Mouse (Mus musculus): Measurements from ENCODE around the gene Sptbn4.

Gene Sptbn4

GRCm38 (mm10) chr7:27326101-27326880 is 121.2 kb downstream of the Sptbn4 start:
- no peak for DNase-seq (ENCODE audit: low read depth, low spot score)

GRCm38 (mm10) chr7:27325697-27326096 is 121.8 kb downstream of the Sptbn4 start:
- peak; percentile 76 for DNase-seq (ENCODE audit: low read depth, low spot score)

- DNase-seq (ENCODE audit: low read depth, low spot score), result no peak
These were observed 122.6 kb downstream of the Sptbn4 start for GRCm38 (mm10) chr7:27324928-27325327.

- no peak for DNase-seq (ENCODE audit: low read depth, low spot score)
These were observed 123.3 kb downstream of the Sptbn4 start for GRCm38 (mm10) chr7:27324161-27324560.

GRCm38 (mm10) chr7:27323001-27323400 is 124.5 kb downstream of the Sptbn4 start:
- no peak for DNase-seq (ENCODE audit: low read depth, low spot score)

- DNase-seq (ENCODE audit: low read depth, low spot score), result no peak
These were observed 125.2 kb downstream of the Sptbn4 start for GRCm38 (mm10) chr7:27322291-27322690.

GRCm38 (mm10) chr7:27319411-27319810 is 128.1 kb downstream of the Sptbn4 start:
- DNase-seq (ENCODE audit: low read depth, low spot score), result no peak

- DNase-seq (ENCODE audit: low read depth, low spot score), result peak; percentile 93
These were observed 131.5 kb downstream of the Sptbn4 start for GRCm38 (mm10) chr7:27315958-27316357.

GRCm38 (mm10) chr7:27314393-27314792 is 133.1 kb downstream of the Sptbn4 start:
- DNase-seq (ENCODE audit: low read depth, low spot score), result no peak

GRCm38 (mm10) chr7:27311651-27312284 is 135.7 kb downstream of the Sptbn4 start:
- no peak for DNase-seq (ENCODE audit: low read depth, low spot score)

GRCm38 (mm10) chr7:27310996-27311535 is 136.4 kb downstream of the Sptbn4 start:
- no peak for DNase-seq (ENCODE audit: low read depth, low spot score)

- DNase-seq (ENCODE audit: low read depth, low spot score), result no peak
These were observed 137.2 kb downstream of the Sptbn4 start for GRCm38 (mm10) chr7:27310306-27310705.

GRCm38 (mm10) chr7:27309832-27310231 is 137.7 kb downstream of the Sptbn4 start:
- no peak for DNase-seq (ENCODE audit: low read depth, low spot score)

- no peak for DNase-seq (ENCODE audit: low read depth, low spot score)
These were observed 138.5 kb downstream of the Sptbn4 start for GRCm38 (mm10) chr7:27308821-27309549.

GRCm38 (mm10) chr7:27307551-27307950 is 139.9 kb downstream of the Sptbn4 start:
- no peak for DNase-seq (ENCODE audit: low read depth, low spot score)

Data from skeletal muscle tissue, adult 2 months (tissue).